Mouse (Mus musculus): ENCODE measurements around the gene Adtrp. TPM values are rescaled to one million over a fixed set of nuclear protein-coding genes. Genes with fewer than 3 reads are reported as not detected.

Adtrp gene
- polyA plus RNA-seq, 1 experiment = 76.9 TPM

- Histone ChIP-seq H3K4me1 (ENCODE audit: control insufficient read depth, insufficient read depth, insufficient read length, low read length) (peaks cover 21% of the 10 kb centered on the region; the same call in 1 of the 2 replicates), H3K27ac (ENCODE audit: insufficient read depth, low read depth, low read length) (no peak overlapping the region), H3K4me3 (ENCODE audit: low read depth, low read length) (no peak overlapping the region), H3K36me3 (ENCODE audit: control insufficient read depth, insufficient read depth, low read length) (no peaks in the 10 kb centered on the region), H3K27me3 (ENCODE audit: control insufficient read depth, insufficient read depth, low read length) (no peaks in the 10 kb centered on the region)
- WGBS = 91% methylated on average over 3 of the region's 3 CpGs
- TF ChIP-seq CTCF (IDR thresholded peaks at IDR 0.05; ENCODE audit: extremely low read depth, insufficient read length, insufficient replicate concordance, low read depth, low read length) = no peak
- no peak for TF ChIP-seq POLR2A (IDR thresholded peaks at IDR 0.05; ENCODE audit: low read depth, low read length)
Measured at GRCm38 (mm10) chr13:41820947-41821346, 26.5 kb downstream of the Adtrp start.

- peaks cover 17% of the 10 kb centered on the region; the same call in 1 of the 2 replicates for H3K4me1 ChIP-seq (ENCODE audit: control insufficient read depth, insufficient read depth, insufficient read length, low read length)
- 65% methylated on average over 4 of the region's 4 CpGs for WGBS
- no peaks in the 10 kb centered on the region for H3K27me3 ChIP-seq (ENCODE audit: control insufficient read depth, insufficient read depth, low read length)
- no peaks in the 10 kb centered on the region for H3K36me3 ChIP-seq (ENCODE audit: control insufficient read depth, insufficient read depth, low read length)
- TF ChIP-seq CTCF (IDR thresholded peaks at IDR 0.05; ENCODE audit: extremely low read depth, insufficient read length, insufficient replicate concordance, low read depth, low read length) = no peak
- no peak for TF ChIP-seq POLR2A (IDR thresholded peaks at IDR 0.05; ENCODE audit: low read depth, low read length)
- H3K4me3 ChIP-seq (ENCODE audit: low read depth, low read length) = no peak overlapping the region
- no peak overlapping the region for H3K27ac ChIP-seq (ENCODE audit: insufficient read depth, low read depth, low read length)
Measured at GRCm38 (mm10) chr13:41819918-41820317, 27.6 kb downstream of the Adtrp start.

GRCm38 (mm10) chr13:41819484-41819883, 28.0 kb downstream of the Adtrp start:
- Histone ChIP-seq H3K4me3 (ENCODE audit: low read depth, low read length) (no peak overlapping the region), H3K27me3 (ENCODE audit: control insufficient read depth, insufficient read depth, low read length) (no peaks in the 10 kb centered on the region), H3K4me1 (ENCODE audit: control insufficient read depth, insufficient read depth, insufficient read length, low read length) (peaks cover 17% of the 10 kb centered on the region; the same call in 1 of the 2 replicates), H3K27ac (ENCODE audit: insufficient read depth, low read depth, low read length) (no peak overlapping the region), H3K36me3 (ENCODE audit: control insufficient read depth, insufficient read depth, low read length) (no peaks in the 10 kb centered on the region)
- WGBS = 83% methylated on average over 4 of the region's 4 CpGs
- no peak for TF ChIP-seq POLR2A (IDR thresholded peaks at IDR 0.05; ENCODE audit: low read depth, low read length)
- no peak for TF ChIP-seq CTCF (IDR thresholded peaks at IDR 0.05; ENCODE audit: extremely low read depth, insufficient read length, insufficient replicate concordance, low read depth, low read length)

GRCm38 (mm10) chr13:41817583-41817982, 29.9 kb downstream of the Adtrp start:
- peak overlapping the region; percentile 88 for H3K27ac ChIP-seq (ENCODE audit: insufficient read depth, low read depth, low read length)
- H3K36me3 ChIP-seq (ENCODE audit: control insufficient read depth, insufficient read depth, low read length) = peaks cover 9% of the 10 kb centered on the region
- TF ChIP-seq CTCF (IDR thresholded peaks at IDR 0.05; ENCODE audit: extremely low read depth, insufficient read length, insufficient replicate concordance, low read depth, low read length) (no peak), POLR2A (IDR thresholded peaks at IDR 0.05; ENCODE audit: low read depth, low read length) (no peak)
- WGBS = 24% methylated on average over 4 of the region's 4 CpGs
- peak overlapping the region; percentile 14; the same call in 1 of the 2 replicates for H3K4me3 ChIP-seq (ENCODE audit: low read depth, low read length)
- peaks cover 12% of the 10 kb centered on the region; the same call in 1 of the 2 replicates for H3K4me1 ChIP-seq (ENCODE audit: control insufficient read depth, insufficient read depth, insufficient read length, low read length)
- no peaks in the 10 kb centered on the region for H3K27me3 ChIP-seq (ENCODE audit: control insufficient read depth, insufficient read depth, low read length)

DNA sequence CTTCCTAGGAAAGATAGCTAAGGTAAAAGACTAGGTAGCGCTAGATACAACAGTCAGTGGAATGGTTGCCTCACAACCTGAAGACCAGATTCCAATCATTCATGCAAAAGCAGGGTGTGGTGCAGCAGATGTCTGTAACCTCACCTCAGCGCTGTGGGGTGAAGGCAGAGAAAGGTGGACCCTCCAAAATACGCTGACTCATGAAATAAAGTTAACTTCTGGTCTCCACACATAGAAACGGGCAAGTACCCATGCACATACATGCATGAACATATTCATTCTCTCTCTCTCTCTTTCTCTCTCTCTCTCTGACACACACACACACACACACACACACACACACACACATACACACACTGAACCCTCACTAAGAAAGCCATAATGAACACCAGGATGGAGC, 30.8 kb downstream of the Adtrp start:
- no peak for TF ChIP-seq POLR2A (IDR thresholded peaks at IDR 0.05; ENCODE audit: low read depth, low read length)
- TF ChIP-seq CTCF (IDR thresholded peaks at IDR 0.05; ENCODE audit: extremely low read depth, insufficient read length, insufficient replicate concordance, low read depth, low read length) = no peak
- Histone ChIP-seq H3K27me3 (ENCODE audit: control insufficient read depth, insufficient read depth, low read length) (no peaks in the 10 kb centered on the region), H3K36me3 (ENCODE audit: control insufficient read depth, insufficient read depth, low read length) (peaks cover 10% of the 10 kb centered on the region), H3K4me1 (ENCODE audit: control insufficient read depth, insufficient read depth, insufficient read length, low read length) (peaks cover 12% of the 10 kb centered on the region; the same call in 1 of the 2 replicates), H3K4me3 (ENCODE audit: low read depth, low read length) (no peak overlapping the region), H3K27ac (ENCODE audit: insufficient read depth, low read depth, low read length) (no peak overlapping the region)
- WGBS = 66% methylated on average over 4 of the region's 4 CpGs

- H3K4me1 ChIP-seq (ENCODE audit: control insufficient read depth, insufficient read depth, insufficient read length, low read length) = no peaks in the 10 kb centered on the region
- 95% methylated on average over 7 of the region's 7 CpGs for WGBS
- TF ChIP-seq POLR2A (IDR thresholded peaks at IDR 0.05; ENCODE audit: low read depth, low read length) = no peak
- no peak for TF ChIP-seq CTCF (IDR thresholded peaks at IDR 0.05; ENCODE audit: extremely low read depth, insufficient read length, insufficient replicate concordance, low read depth, low read length)
- no peak overlapping the region for H3K27ac ChIP-seq (ENCODE audit: insufficient read depth, low read depth, low read length)
- no peak overlapping the region for H3K4me3 ChIP-seq (ENCODE audit: low read depth, low read length)
- H3K27me3 ChIP-seq (ENCODE audit: control insufficient read depth, insufficient read depth, low read length) = no peaks in the 10 kb centered on the region
- H3K36me3 ChIP-seq (ENCODE audit: control insufficient read depth, insufficient read depth, low read length) = peaks cover 13% of the 10 kb centered on the region
Measured at GRCm38 (mm10) chr13:41810776-41811175, 36.7 kb downstream of the Adtrp start.

DNA sequence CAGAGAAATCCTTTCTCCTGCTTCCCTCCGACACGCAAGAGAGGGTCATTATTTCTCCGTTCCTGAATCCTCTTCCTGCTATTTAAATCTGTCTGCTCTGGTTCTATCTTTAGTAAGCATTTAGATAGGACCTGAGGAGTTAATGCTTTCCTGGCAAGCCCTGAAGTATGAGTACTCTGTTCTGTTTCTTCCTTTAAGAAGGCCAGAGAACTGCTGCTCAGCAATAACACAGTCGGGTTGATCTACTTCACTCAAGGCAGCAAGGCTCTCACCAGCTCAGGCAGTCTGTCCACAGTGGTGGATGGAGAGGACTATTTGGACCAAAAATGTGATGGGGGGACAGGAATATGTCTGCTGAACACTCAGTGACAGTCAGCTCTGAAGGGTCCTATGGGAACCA, 39.7 kb downstream of the Adtrp start:
- 76% methylated on average over 4 of the region's 4 CpGs for WGBS
- H3K4me3 ChIP-seq (ENCODE audit: low read depth, low read length) = no peak overlapping the region
- no peaks in the 10 kb centered on the region for H3K4me1 ChIP-seq (ENCODE audit: control insufficient read depth, insufficient read depth, insufficient read length, low read length)
- no peak overlapping the region for H3K27ac ChIP-seq (ENCODE audit: insufficient read depth, low read depth, low read length)
- peaks cover 5% of the 10 kb centered on the region for H3K36me3 ChIP-seq (ENCODE audit: control insufficient read depth, insufficient read depth, low read length)
- no peak for TF ChIP-seq CTCF (IDR thresholded peaks at IDR 0.05; ENCODE audit: extremely low read depth, insufficient read length, insufficient replicate concordance, low read depth, low read length)
- TF ChIP-seq POLR2A (IDR thresholded peaks at IDR 0.05; ENCODE audit: low read depth, low read length) = no peak
- H3K27me3 ChIP-seq (ENCODE audit: control insufficient read depth, insufficient read depth, low read length) = no peaks in the 10 kb centered on the region

Measured in small intestine, adult 2 months (tissue).